Mouse (Mus musculus): Measurements from ENCODE around the gene 1700030K09Rik. TPM values are rescaled to one million over a fixed set of nuclear protein-coding genes. Genes with fewer than 3 reads are reported as not detected.

1700030K09Rik gene
- polyA plus RNA-seq, 1 experiment, result 8.9 TPM

- Histone ChIP-seq H3K27ac (ENCODE audit: insufficient read depth, low read length) (no peak overlapping the region), H3K4me3 (ENCODE audit: insufficient read depth, low read length) (no peak overlapping the region), H3K4me1 (ENCODE audit: control insufficient read depth, insufficient read depth, low read length) (peaks cover 7% of the 10 kb centered on the region)
- TF ChIP-seq POLR2A (IDR thresholded peaks at IDR 0.05; ENCODE audit: extremely low read depth, insufficient read depth, low read length), result no peak
- no peak for TF ChIP-seq CTCF (IDR thresholded peaks at IDR 0.05; ENCODE audit: extremely low read depth, insufficient read depth, low read length)
Observed at GRCm38 (mm10) chr8:72497911-72498310, 54.2 kb downstream of the 1700030K09Rik start.

DNA sequence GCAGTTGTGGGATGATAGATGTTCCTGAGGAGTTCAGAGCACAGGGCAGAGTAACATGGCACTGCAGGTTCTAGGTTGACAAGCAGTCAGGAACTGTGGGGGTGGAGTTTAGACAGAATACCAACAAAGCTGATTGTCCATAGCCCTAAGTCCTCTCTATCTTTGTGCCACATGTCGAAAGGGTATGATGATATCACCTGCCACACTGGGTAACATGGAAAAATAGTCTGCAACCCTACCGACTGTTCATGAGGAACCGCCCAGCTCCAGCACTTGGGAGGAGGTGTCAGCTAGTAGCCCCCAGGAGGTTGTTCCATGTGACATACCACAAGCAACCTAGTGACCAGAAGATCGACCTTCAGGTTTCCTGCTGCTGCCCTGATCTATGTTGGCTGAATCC, 54.8 kb downstream of the 1700030K09Rik start:
- Histone ChIP-seq H3K4me3 (ENCODE audit: insufficient read depth, low read length) (no peak overlapping the region), H3K27ac (ENCODE audit: insufficient read depth, low read length) (no peak overlapping the region), H3K4me1 (ENCODE audit: control insufficient read depth, insufficient read depth, low read length) (peaks cover 10% of the 10 kb centered on the region)
- TF ChIP-seq POLR2A (IDR thresholded peaks at IDR 0.05; ENCODE audit: extremely low read depth, insufficient read depth, low read length) (no peak), CTCF (IDR thresholded peaks at IDR 0.05; ENCODE audit: extremely low read depth, insufficient read depth, low read length) (no peak)

- Histone ChIP-seq H3K4me3 (ENCODE audit: insufficient read depth, low read length) (no peak overlapping the region), H3K4me1 (ENCODE audit: control insufficient read depth, insufficient read depth, low read length) (peaks cover 12% of the 10 kb centered on the region), H3K27ac (ENCODE audit: insufficient read depth, low read length) (no peak overlapping the region)
- TF ChIP-seq CTCF (IDR thresholded peaks at IDR 0.05; ENCODE audit: extremely low read depth, insufficient read depth, low read length), result no peak
- TF ChIP-seq POLR2A (IDR thresholded peaks at IDR 0.05; ENCODE audit: extremely low read depth, insufficient read depth, low read length), result no peak
Observed at GRCm38 (mm10) chr8:72499521-72500284, 56.0 kb downstream of the 1700030K09Rik start.

- no peak overlapping the region for H3K27ac ChIP-seq (ENCODE audit: insufficient read depth, low read length)
- H3K4me3 ChIP-seq (ENCODE audit: insufficient read depth, low read length), result no peak overlapping the region
- H3K4me1 ChIP-seq (ENCODE audit: control insufficient read depth, insufficient read depth, low read length), result peaks cover 12% of the 10 kb centered on the region
- no peak for TF ChIP-seq POLR2A (IDR thresholded peaks at IDR 0.05; ENCODE audit: extremely low read depth, insufficient read depth, low read length)
- TF ChIP-seq CTCF (IDR thresholded peaks at IDR 0.05; ENCODE audit: extremely low read depth, insufficient read depth, low read length), result no peak
Observed at GRCm38 (mm10) chr8:72500521-72500931, 56.8 kb downstream of the 1700030K09Rik start.

DNA sequence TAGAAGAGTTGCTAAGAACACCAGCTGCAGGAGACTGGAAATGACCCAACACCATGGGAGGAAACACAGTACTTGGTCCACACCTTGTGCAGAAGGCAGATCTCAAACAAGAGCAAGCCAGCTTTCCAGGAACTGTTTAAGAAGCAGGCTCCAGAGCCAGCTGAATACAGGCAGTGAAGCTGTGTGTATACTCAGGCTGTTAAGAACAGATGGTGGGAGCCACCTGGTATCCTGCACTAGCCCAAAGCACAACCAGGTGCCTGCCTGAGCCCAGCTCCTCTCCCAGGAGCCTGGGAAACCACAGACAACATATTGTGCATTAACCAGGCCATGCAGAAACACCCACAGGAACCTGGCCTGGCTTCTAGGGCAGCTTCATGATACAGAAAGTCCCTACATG, 60.5 kb downstream of the 1700030K09Rik start:
- no peak for TF ChIP-seq POLR2A (IDR thresholded peaks at IDR 0.05; ENCODE audit: extremely low read depth, insufficient read depth, low read length)
- TF ChIP-seq CTCF (IDR thresholded peaks at IDR 0.05; ENCODE audit: extremely low read depth, insufficient read depth, low read length), result no peak
- no peak overlapping the region for H3K27ac ChIP-seq (ENCODE audit: insufficient read depth, low read length)
- no peak overlapping the region for H3K4me3 ChIP-seq (ENCODE audit: insufficient read depth, low read length)
- H3K4me1 ChIP-seq (ENCODE audit: control insufficient read depth, insufficient read depth, low read length), result peaks cover 14% of the 10 kb centered on the region

GRCm38 (mm10) chr8:72504637-72505314, 61.1 kb downstream of the 1700030K09Rik start:
- H3K4me1 ChIP-seq (ENCODE audit: control insufficient read depth, insufficient read depth, low read length), result peaks cover 14% of the 10 kb centered on the region
- no peak overlapping the region for H3K27ac ChIP-seq (ENCODE audit: insufficient read depth, low read length)
- TF ChIP-seq CTCF (IDR thresholded peaks at IDR 0.05; ENCODE audit: extremely low read depth, insufficient read depth, low read length) (no peak), POLR2A (IDR thresholded peaks at IDR 0.05; ENCODE audit: extremely low read depth, insufficient read depth, low read length) (no peak)
- H3K4me3 ChIP-seq (ENCODE audit: insufficient read depth, low read length), result no peak overlapping the region

DNA sequence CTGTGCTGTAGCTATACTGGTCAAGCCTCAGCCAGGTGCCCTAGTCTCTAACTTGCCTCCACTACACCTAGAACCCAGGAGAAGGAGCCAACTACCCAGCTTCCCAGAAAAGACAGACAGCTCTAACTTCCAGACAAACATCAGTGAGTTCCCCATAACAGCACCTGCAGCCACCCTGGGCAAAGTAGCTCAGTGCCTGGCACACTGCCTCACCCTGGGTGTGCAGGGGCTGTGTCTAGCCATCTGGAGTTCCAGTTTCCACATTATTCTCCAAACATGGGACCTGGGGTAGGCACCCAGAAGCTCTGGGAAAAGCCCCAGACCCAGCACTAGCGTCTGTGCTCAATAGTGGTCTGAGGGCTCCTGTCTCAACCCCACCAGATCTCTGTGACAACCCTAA, 63.8 kb downstream of the 1700030K09Rik start:
- no peak overlapping the region for H3K4me3 ChIP-seq (ENCODE audit: insufficient read depth, low read length)
- H3K27ac ChIP-seq (ENCODE audit: insufficient read depth, low read length), result no peak overlapping the region
- TF ChIP-seq POLR2A (IDR thresholded peaks at IDR 0.05; ENCODE audit: extremely low read depth, insufficient read depth, low read length) (no peak), CTCF (IDR thresholded peaks at IDR 0.05; ENCODE audit: extremely low read depth, insufficient read depth, low read length) (no peak)
- H3K4me1 ChIP-seq (ENCODE audit: control insufficient read depth, insufficient read depth, low read length), result peaks cover 7% of the 10 kb centered on the region

Other genes starting within 250 kb of the 1700030K09Rik start
- gene Cib3, start 231.0 kb upstream of the 1700030K09Rik start, polyA plus RNA-seq (2012; rRNA removed), result not detected in 2 replicates
- not detected in 2 replicates for gene Gm11034, start 230.2 kb upstream of the 1700030K09Rik start, polyA plus RNA-seq (2012; rRNA removed)
- gene Fam32a, start 224.2 kb upstream of the 1700030K09Rik start, polyA plus RNA-seq (2012; rRNA removed), result 69.6 and 79.2 TPM in 2 replicates
- gene Ap1m1, start 203.9 kb upstream of the 1700030K09Rik start, polyA plus RNA-seq (2012; rRNA removed), result 101 and 104 TPM in 2 replicates
- gene Gm10282, start 138.6 kb upstream of the 1700030K09Rik start, polyA plus RNA-seq (2012; rRNA removed), result 5.3 and 5.4 TPM in 2 replicates
- 11.7 and 14.7 TPM in 2 replicates for gene Klf2, start 124.8 kb upstream of the 1700030K09Rik start, polyA plus RNA-seq (2012; rRNA removed)
- gene Eps15l1, start 22.4 kb upstream of the 1700030K09Rik start, polyA plus RNA-seq (2012; rRNA removed), result 71.4 and 72.9 TPM in 2 replicates
- gene Calr3, start within 50 bp of the 1700030K09Rik start, polyA plus RNA-seq (2012; rRNA removed), result 0.68 and 0.81 TPM in 2 replicates
- 44.0 and 47.3 TPM in 2 replicates for gene Cherp, start 31.3 kb downstream of the 1700030K09Rik start, polyA plus RNA-seq (2012; rRNA removed)
- 35.9 and 37.0 TPM in 2 replicates for gene Slc35e1, start 48.7 kb downstream of the 1700030K09Rik start, polyA plus RNA-seq (2012; rRNA removed)
- gene Med26, start 104.4 kb downstream of the 1700030K09Rik start, polyA plus RNA-seq (2012; rRNA removed), result 7.7 and 8.3 TPM in 2 replicates
- 88.6 and 89.2 TPM in 2 replicates for gene Smim7, start 127.2 kb downstream of the 1700030K09Rik start, polyA plus RNA-seq (2012; rRNA removed)
- 171 and 175 TPM in 2 replicates for gene Tmem38a, start 128.2 kb downstream of the 1700030K09Rik start, polyA plus RNA-seq (2012; rRNA removed)
- 17.7 and 19.2 TPM in 2 replicates for gene Nwd1, start 202.8 kb downstream of the 1700030K09Rik start, polyA plus RNA-seq (2012; rRNA removed)

All from cortical plate, adult 2 months (tissue).